Mouse (Mus musculus): ENCODE results near the gene Trim17.

Gene Trim17

DNA sequence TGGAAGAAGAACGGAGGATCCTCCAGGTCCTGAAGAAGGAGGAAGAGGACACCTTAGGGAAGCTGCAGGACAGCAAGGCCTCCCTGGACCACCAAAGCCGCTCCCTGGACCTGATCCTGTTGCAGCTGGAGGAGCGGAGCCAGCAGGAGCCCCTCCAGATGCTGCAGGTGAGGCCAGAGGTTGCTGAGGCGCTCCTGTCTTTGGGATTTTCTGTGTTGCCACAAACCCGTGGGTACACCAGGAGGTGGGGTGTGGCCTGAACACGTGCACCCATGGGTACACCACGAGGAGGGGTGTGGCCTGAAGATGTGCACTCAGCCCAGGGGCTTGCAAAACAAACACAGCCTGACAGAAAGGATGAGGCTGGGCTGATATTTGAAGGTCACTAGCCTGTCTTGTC is 14.1 kb downstream of the Trim17 start:
- in situ Hi-C loops (cut with MboI, MseI): no loop called here

GRCm38 (mm10) chr11:58969027-58969426 is 14.5 kb downstream of the Trim17 start:
- in situ Hi-C loops (cut with MboI, MseI): no loop called here

DNA sequence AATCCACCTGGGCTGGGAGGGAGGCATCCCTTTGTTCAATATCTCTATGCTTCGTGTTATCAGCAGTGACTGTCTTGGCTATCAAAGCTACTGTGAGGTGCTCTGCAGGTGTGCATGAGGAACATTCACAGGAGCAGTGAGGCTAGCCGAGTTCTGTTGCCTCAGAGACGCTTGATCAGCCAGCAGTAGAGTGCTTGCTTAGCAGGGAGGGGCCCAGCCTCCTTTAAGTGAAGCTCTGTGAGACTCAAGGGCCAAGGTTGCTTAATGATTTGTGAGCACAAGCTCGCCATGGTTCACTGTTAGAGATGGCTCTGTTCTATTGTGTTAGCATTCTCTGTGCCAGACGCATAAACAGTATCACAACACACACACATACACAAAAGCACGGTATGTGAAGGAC is 15.2 kb downstream of the Trim17 start:
- in situ Hi-C loops (cut with MboI, MseI): no loop called here

GRCm38 (mm10) chr11:58970831-58971530 is 16.5 kb downstream of the Trim17 start:
- in situ Hi-C loops (cut with MboI, MseI): no loop called here

- in situ Hi-C loops (cut with MboI, MseI): no loop called here
These were observed 17.3 kb downstream of the Trim17 start for GRCm38 (mm10) chr11:58971796-58972195.

DNA sequence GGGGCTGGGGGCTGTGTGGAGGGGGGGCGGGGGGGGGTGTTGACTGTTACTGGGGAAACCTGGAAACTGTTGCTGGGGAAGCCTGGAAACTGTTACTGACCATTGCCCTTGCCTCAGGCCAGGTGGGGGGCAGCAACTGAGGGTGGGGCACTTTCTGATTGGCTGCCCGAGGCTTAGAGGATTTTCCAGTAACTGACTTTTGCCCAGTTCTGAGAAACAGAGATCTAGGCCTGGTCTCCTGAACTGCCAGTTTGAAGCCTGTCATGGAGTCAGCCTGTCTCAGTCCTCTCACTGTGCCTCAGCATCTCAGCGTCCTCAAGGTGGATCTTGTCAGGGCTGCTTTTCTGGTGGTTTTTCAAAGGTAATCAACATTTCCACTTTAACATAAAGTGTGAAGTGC is 19.9 kb downstream of the Trim17 start:
- in situ Hi-C loops (cut with MboI, MseI): no loop called here

GRCm38 (mm10) chr11:58977150-58977549 is 22.7 kb downstream of the Trim17 start:
- in situ Hi-C loops (cut with MboI, MseI): no loop called here

- in situ Hi-C loops (cut with MboI, MseI): no loop called here
These were observed 23.1 kb downstream of the Trim17 start for GRCm38 (mm10) chr11:58977607-58978026.

GRCm38 (mm10) chr11:58978027-58978705 is 23.7 kb downstream of the Trim17 start, which contains the start of gene Trim11:
Gene Trim11 (plus strand): TSS chr11:58978093.
- in situ Hi-C loops (cut with MboI, MseI): no loop called here

GRCm38 (mm10) chr11:58978706-58979030 is 24.2 kb downstream of the Trim17 start:
- in situ Hi-C loops (cut with MboI, MseI): no loop called here

DNA sequence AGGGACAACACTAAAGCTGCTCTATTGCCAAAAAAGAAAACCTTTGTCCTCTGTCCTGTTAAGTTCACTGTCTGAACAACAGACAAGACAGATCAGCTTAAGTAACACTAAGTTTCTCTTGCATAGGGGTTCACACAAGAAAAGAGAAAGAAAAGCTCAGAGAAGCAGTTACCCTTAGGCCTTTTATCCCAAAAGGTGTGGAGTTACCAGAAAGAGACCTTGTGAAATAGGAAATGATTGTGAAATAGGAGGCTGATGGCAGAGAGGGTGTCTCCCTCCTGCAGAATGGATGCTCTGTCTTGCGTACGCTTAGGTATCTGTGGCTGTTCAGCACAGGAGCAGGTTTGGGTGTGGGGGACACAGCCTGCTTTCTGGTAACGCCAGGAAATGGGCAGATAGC is 24.7 kb downstream of the Trim17 start:
- in situ Hi-C loops (cut with MboI, MseI): no loop called here

DNA sequence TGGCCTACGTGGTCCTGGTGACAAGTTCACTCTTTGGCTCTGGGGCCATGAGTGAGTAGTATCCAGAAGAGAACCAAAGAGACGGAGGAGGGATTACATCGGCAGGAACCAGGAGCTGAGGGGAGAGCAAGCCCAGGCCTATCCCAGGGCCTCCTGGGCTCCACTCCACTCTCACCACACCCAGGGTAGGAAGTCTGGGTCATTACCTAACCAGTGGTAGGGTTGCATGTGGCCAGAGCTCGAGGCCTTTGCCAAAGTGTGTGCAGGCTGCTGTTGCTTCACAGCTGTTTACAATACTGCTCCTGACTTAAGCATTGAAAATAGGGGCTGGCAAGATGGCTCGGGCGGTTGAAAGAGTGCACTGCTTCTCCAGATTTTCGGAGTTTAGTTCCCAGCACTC is 25.2 kb downstream of the Trim17 start:
- in situ Hi-C loops (cut with MboI, MseI): no loop called here

DNA sequence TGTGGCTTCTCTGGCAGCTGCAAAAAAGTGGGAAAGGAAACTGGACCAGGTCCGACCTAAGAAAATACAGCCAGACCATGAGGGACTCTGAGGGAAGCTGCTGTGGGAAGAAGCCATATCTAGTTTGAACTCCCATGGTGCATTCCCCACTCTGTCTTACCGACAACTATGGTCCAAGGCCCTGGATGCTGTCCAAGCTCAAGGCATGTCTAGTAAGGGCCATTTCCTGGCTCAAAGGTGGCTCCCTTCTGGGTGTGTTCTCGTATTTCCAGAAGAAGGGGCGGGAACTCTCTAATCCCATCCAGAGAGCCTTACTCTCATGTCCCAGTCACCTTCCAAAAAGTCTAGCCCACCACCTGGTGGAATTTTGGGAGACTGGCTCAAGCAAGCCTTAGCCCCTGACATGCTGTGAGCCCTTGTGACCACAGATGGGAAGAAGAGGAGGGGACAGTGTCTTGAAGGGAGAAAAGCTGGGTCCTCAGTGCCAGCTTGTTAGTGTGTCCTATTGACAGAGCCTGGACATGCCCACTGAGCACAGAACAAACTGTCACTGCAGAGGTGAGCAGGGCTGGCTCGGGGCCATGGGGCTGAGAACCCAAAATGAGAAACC is 26.0 kb downstream of the Trim17 start:
- in situ Hi-C loops (cut with MboI, MseI): no loop called here

GRCm38 (mm10) chr11:58981541-58982447 is 27.3 kb downstream of the Trim17 start:
- in situ Hi-C loops (cut with MboI, MseI): no loop called here

DNA sequence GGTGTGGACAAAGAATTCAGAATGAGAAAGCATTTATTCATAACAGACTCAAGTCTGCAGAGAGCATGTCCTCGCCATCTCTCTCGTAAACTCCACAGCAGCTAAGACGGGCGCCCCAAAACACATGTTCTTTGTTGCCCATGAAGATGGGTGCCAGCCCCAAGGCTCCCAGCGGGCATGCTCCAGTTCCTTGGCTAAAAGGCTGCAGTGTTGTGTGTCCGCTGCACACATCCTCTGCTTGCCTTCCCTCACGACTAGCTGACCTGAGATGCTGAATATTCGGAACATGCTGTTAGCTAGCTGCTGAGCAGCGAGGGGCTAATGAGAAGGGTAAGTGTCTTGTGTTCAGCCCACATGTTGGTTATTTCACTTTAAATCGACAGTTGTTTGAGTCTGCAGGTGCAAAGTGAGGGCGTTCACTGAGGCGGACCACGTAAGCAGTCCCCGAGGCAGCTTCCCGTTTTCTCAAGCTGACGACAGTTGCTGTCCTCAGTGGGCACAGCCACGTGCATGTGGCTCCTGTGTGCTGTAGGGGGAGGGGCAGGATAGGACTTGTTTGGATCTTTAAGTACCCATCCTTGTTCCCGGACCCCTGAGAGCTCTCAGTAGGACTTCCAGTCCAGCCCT is 28.1 kb downstream of the Trim17 start:
- in situ Hi-C loops (cut with MboI, MseI): no loop called here

DNA sequence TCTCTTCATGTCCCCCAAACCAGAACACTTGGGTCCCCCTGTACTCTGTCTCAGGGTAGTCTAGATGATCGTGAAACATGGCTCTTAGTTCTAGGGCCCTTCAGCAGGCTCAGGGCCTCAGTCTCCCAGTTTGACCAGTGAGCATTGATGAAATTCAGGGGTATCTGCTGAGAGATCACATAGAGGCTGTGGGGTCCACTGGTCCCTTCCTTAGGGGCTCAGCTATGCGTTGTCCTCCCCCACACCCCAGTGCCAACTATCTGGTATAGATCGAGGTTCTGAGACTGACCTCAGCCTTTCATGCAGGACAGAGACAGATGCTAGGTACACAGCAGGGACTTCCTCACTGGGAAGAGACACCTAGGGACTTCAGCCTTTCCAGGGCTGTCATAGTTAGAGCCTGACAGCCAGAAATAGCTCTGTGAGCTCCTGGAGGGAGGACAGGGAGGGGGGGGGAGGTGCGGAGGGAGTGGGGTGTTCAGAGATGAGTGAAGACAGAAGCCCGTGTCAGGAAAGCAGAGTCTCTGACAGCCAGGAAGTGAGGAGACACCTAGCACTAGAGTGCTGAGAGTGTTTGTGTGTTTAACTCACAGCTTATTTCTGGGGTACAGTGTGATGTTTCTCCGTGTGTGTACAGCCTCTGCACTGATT is 29.3 kb downstream of the Trim17 start:
- in situ Hi-C loops (cut with MboI, MseI): no loop called here

DNA sequence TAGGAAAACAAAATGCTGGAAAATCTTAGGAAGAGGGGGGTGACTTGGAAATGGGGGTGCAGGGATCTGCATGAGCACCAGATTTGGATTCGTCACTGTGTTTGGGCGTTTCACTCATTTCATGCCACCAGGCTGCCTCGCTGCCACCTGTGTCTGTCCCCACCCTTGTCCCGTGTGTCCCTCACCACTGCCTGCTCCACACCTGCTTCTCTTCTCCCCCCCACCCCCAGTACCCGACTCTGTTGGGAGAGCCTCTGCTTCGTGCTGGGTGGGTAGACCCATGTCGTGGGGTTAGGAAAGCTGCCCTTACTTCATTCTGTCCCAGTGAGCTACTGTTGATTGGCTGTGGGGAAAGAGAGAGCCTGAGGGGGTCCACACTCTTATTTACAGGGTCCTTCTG is 30.2 kb downstream of the Trim17 start:
- in situ Hi-C loops (cut with MboI, MseI): no loop called here

DNA sequence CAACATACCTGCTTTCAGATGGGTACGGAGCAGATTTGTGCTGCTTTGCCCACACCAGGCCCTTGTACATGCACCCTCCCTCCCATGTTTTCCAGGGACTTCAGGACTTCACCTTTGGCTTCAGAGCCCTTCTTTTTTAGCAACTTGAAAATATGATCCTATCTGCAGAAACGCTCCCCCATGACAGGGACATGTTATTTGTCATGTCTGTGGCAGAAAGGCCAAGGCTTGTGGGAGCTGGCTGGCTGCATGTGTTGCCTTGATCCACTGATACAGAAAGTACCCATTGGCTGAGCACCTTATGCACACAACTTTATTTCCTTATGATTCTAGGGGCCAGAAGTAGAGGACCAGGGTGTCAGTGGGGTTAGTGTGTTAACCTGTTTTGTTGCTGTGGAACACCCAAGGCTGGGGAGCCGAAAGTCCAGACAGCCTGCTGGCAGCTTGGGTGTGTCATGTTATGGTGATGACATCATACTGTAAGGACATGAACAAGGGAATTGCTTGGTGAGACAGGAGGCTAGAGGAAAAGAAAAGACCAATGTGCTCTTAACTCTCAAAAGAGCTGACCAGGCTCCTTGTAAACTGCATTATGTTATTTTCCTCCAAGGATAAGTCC is 30.9 kb downstream of the Trim17 start:
- in situ Hi-C loops (cut with MboI, MseI): no loop called here

- in situ Hi-C loops (cut with MboI, MseI): no loop called here
These were observed 34.7 kb downstream of the Trim17 start for GRCm38 (mm10) chr11:58989166-58989565.

GRCm38 (mm10) chr11:58990141-58990540 is 35.7 kb downstream of the Trim17 start:
- in situ Hi-C loops (cut with MboI, MseI): no loop called here

GRCm38 (mm10) chr11:58990794-58991193 is 36.3 kb downstream of the Trim17 start:
- in situ Hi-C loops (cut with MboI, MseI): no loop called here
